ENCODE assay signal across 25 mouse cellular contexts in the genomic region with DNA sequence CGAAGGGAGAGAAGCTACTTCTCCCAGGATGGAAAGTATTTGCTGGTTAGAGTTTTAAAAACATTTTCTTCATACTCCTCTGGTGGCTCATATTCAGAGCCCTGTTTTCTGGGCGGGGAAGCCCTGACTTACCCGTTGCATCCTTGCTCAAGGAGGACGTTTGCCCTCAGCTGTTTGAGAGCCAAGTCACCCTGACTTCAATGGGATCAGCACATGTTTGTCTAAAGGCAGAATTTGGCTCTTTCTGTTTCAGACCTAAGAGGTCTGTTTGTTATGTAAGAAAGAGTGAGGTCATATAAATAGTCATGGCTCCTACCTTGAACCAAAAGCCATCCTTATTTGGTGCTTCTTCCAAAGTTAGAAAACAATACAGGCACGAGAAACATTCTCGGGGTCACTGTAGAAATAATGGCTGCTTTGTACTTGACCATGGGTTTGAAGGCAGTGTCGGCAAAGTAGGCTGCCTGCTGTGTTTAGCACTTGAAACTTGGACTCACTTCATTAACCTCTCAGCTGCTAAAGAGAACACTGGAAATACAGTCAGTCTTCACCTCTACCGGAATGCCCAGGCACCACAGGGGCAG.
DNase-seq lines count a peak whose midpoint lies in the region; ATAC-seq and TF ChIP-seq lines count a peak whose summit lies in the region.
"Had no signal": no experiment of that assay in that cellular context is flagged by ENCODE, and none has a peak within 500 bp of the region (broad histone marks: within the 10 kb centered on the region; RNA-seq: fewer than 3 reads in every experiment).

No protein-coding gene starts in this region.

- H3K36me3 ChIP-seq in heart, embryonic 15.5 days = no peaks in the 10 kb centered on the region
- H3K36me3 ChIP-seq in limb, embryonic 10.5 days = no peaks in the 10 kb centered on the region
- H3K36me3 ChIP-seq: embryonic facial prominence, embryonic 12.5 days; intestine, embryonic 15.5 days had no signal

- peak overlapping the region; percentile 67 for H3K27ac ChIP-seq in heart, embryonic 15.5 days
- 0 out of 2 replicates have a peak overlapping the region, but pooled peaks have one; percentile 14 for H3K27ac ChIP-seq in layer of hippocampus, adult 2 months
- peak overlapping the region; percentile 6; the same call in 1 of the 2 replicates for H3K27ac ChIP-seq in limb, embryonic 10.5 days
- H3K27ac ChIP-seq: embryonic facial prominence, embryonic 12.5 days; forebrain, embryonic 13.5 days; intestine, embryonic 15.5 days had no signal

- no peak for TF ChIP-seq CTCF in layer of hippocampus, adult 2 months (conservative IDR thresholded peaks at IDR 0.05)
- TF ChIP-seq CTCF in brain, embryonic 14.5 days (IDR thresholded peaks at IDR 0.05; ENCODE audit: borderline replicate concordance, extremely low read depth, insufficient read depth, insufficient read length) = no peak

- no peak overlapping the region for H3K4me3 ChIP-seq in heart, embryonic 15.5 days
- H3K4me3 ChIP-seq in layer of hippocampus, adult 2 months = no peak overlapping the region
- no peak overlapping the region for H3K4me3 ChIP-seq in limb, embryonic 10.5 days
- H3K4me3 ChIP-seq: embryonic facial prominence, embryonic 12.5 days; erythroblast, embryonic 14.5 days; forebrain, embryonic 13.5 days; intestine, embryonic 15.5 days had no signal

- H3K9me3 ChIP-seq in heart, embryonic 15.5 days (replicated peaks) = no peaks in the 10 kb centered on the region
- no peaks in the 10 kb centered on the region for H3K9me3 ChIP-seq in limb, embryonic 10.5 days (replicated peaks)
- H3K9me3 ChIP-seq: embryonic facial prominence, embryonic 12.5 days; forebrain, embryonic 13.5 days; intestine, embryonic 15.5 days had no signal

- 48% methylated on average over 8 of the region's 8 CpGs for WGBS in heart, embryonic 15.5 days
- 84% methylated on average over 8 of the region's 8 CpGs for WGBS in limb, embryonic 10.5 days

- peaks cover 50% of the 10 kb centered on the region for H3K4me1 ChIP-seq in heart, embryonic 15.5 days (replicated peaks)
- H3K4me1 ChIP-seq in limb, embryonic 10.5 days = peaks cover 5% of the 10 kb centered on the region; the same call in 1 of the 2 replicates
- H3K4me1 ChIP-seq: intestine, embryonic 15.5 days had no signal

- intact Hi-C loops in heart, postnatal 25 days (cut with DNase I) = no loop called here

- ATAC-seq in heart, embryonic 15.5 days (replicated peaks; ENCODE audit: insufficient number of reproducible peaks, insufficient read depth, low FRiP score, low read depth) = no peak
- ATAC-seq: forebrain, embryonic 13.5 days; hindbrain, embryonic 16.5 days; intestine, embryonic 15.5 days; liver, postnatal 0 days had no signal

- DNase-seq in heart, postnatal 25 days (ENCODE audit: low spot score) = no peak
- no peak for DNase-seq in layer of hippocampus, adult 2 months (ENCODE audit: low spot score in 2 of 2)
- no peak for DNase-seq in layer of hippocampus, postnatal 36 days
- peak; percentile 38 for DNase-seq in brain, embryonic 14.5 days (ENCODE audit: low read depth)
- DNase-seq in limb, embryonic 10.5 days (ENCODE audit: low spot score) = no peak
- no peak for DNase-seq in cerebellum, postnatal 10 days
- DNase-seq: adrenal gland, postnatal 25 days; cerebellum, adult 11 months; cerebellum, adult 9-11 months; gastrocnemius, postnatal 10 days; heart, postnatal 4 days; kidney, adult 9 months; kidney, postnatal 4 days; layer of hippocampus, adult 9-11 months; left cerebral cortex, postnatal 4 days; liver; liver, postnatal 0 days; lung, postnatal 14 days had no signal

- H3K4me2 ChIP-seq in heart, embryonic 15.5 days = no peak overlapping the region
- H3K4me2 ChIP-seq: embryonic facial prominence, embryonic 12.5 days; forebrain, embryonic 13.5 days; intestine, embryonic 15.5 days; midbrain, embryonic 11.5 days had no signal

- H3K27me3 ChIP-seq in heart, embryonic 15.5 days = no peaks in the 10 kb centered on the region
- H3K27me3 ChIP-seq in limb, embryonic 10.5 days (ENCODE audit: low read depth, poor library complexity, severe bottlenecking) = no peaks in the 10 kb centered on the region
- H3K27me3 ChIP-seq: embryonic facial prominence, embryonic 12.5 days; forebrain, embryonic 13.5 days; intestine, embryonic 15.5 days had no signal

- no peak overlapping the region for H3K9ac ChIP-seq in heart, embryonic 15.5 days
- H3K9ac ChIP-seq: embryonic facial prominence, embryonic 12.5 days; forebrain, embryonic 13.5 days; intestine, embryonic 15.5 days; liver, postnatal 0 days had no signal

- TF ChIP-seq POLR2A in brain, embryonic 14.5 days (IDR thresholded peaks at IDR 0.05; ENCODE audit: borderline replicate concordance, extremely low read depth, insufficient read depth, insufficient read length, poor library complexity, severe bottlenecking) = no peak

Comparison
In these comparisons a context has a peak if more than half of its experiments do, and no peak if none do; other contexts are left out.
1. H3K27ac ChIP-seq: peak in every context shown above with its lines; median percentile 67 in heart, embryonic 15.5 days; 14 in layer of hippocampus, adult 2 months; 6 in limb, embryonic 10.5 days.